In genomic region chr10:95142844-95143435, GRCm38 (mm10) we compare ENCODE assay signal across 8 mouse cellular contexts.
DNase-seq lines count a peak whose midpoint lies in the region; ATAC-seq and TF ChIP-seq lines count a peak whose summit lies in the region.

No protein-coding gene starts in this region.

- no peak; the same call in 1 of the 2 replicates for ATAC-seq in forebrain, embryonic 11.5 days (replicated peaks; ENCODE audit: low FRiP score)
- ATAC-seq in forebrain, embryonic 13.5 days: peak; percentile 67
- peak; percentile 94 for ATAC-seq in heart, embryonic 14.5 days (ENCODE audit: insufficient number of reproducible peaks, insufficient read depth, low FRiP score, low read depth)
- ATAC-seq in kidney, embryonic 15.5 days (replicated peaks; ENCODE audit: low FRiP score): peak; percentile 59
- peak; percentile 73 for ATAC-seq in limb, embryonic 14.5 days (ENCODE audit: low FRiP score, low read depth)

- no peak overlapping the region for H3K9ac ChIP-seq in forebrain, embryonic 11.5 days (ENCODE audit: low read length)
- H3K9ac ChIP-seq in forebrain, embryonic 13.5 days: peak overlapping the region; percentile 23; the same call in 1 of the 2 replicates
- peak overlapping the region; percentile 64 for H3K9ac ChIP-seq in heart, embryonic 14.5 days (ENCODE audit: low read length)
- H3K9ac ChIP-seq in kidney, embryonic 15.5 days: no peak overlapping the region
- no peak overlapping the region for H3K9ac ChIP-seq in limb, embryonic 14.5 days (ENCODE audit: low read depth, low read length, severe bottlenecking)

- no peaks in the 10 kb centered on the region for H3K36me3 ChIP-seq in forebrain, embryonic 10.5 days (replicated peaks)
- no peaks in the 10 kb centered on the region for H3K36me3 ChIP-seq in forebrain, embryonic 11.5 days (ENCODE audit: control insufficient read depth, insufficient read depth, low read length)
- no peaks in the 10 kb centered on the region for H3K36me3 ChIP-seq in forebrain, embryonic 13.5 days (ENCODE audit: poor library complexity, severe bottlenecking)
- no peaks in the 10 kb centered on the region for H3K36me3 ChIP-seq in heart, embryonic 14.5 days (ENCODE audit: control insufficient read depth, insufficient read depth, low read length)
- no peaks in the 10 kb centered on the region for H3K36me3 ChIP-seq in kidney, embryonic 15.5 days
- H3K36me3 ChIP-seq in limb, embryonic 14.5 days (ENCODE audit: control insufficient read depth, insufficient read depth, low read length): no peaks in the 10 kb centered on the region

- H3K4me3 ChIP-seq in forebrain, embryonic 10.5 days: no peak overlapping the region
- no peak overlapping the region for H3K4me3 ChIP-seq in forebrain, embryonic 11.5 days (ENCODE audit: low read depth, low read length)
- no peak overlapping the region for H3K4me3 ChIP-seq in forebrain, embryonic 13.5 days
- no peak overlapping the region for H3K4me3 ChIP-seq in heart, embryonic 14.5 days (ENCODE audit: control insufficient read depth in 1 of 2, insufficient read depth in 1 of 2, low read depth in 1 of 2, low read length in 2 of 2)
- H3K4me3 ChIP-seq in kidney, embryonic 15.5 days (replicated peaks): no peak overlapping the region
- H3K4me3 ChIP-seq in limb, embryonic 14.5 days (replicated peaks; ENCODE audit: low read length): no peak overlapping the region

- no peaks in the 10 kb centered on the region for H3K27me3 ChIP-seq in forebrain, embryonic 10.5 days (ENCODE audit: poor library complexity, severe bottlenecking)
- no peaks in the 10 kb centered on the region for H3K27me3 ChIP-seq in forebrain, embryonic 11.5 days (ENCODE audit: control insufficient read depth, insufficient read depth, low read length)
- no peaks in the 10 kb centered on the region for H3K27me3 ChIP-seq in forebrain, embryonic 13.5 days
- H3K27me3 ChIP-seq in heart, embryonic 14.5 days (ENCODE audit: control insufficient read depth, insufficient read depth, low read length): no peaks in the 10 kb centered on the region
- no peaks in the 10 kb centered on the region for H3K27me3 ChIP-seq in kidney, embryonic 15.5 days
- no peaks in the 10 kb centered on the region for H3K27me3 ChIP-seq in limb, embryonic 14.5 days (ENCODE audit: control insufficient read depth, insufficient read depth, low read length)

- no peak overlapping the region for H3K4me2 ChIP-seq in forebrain, embryonic 11.5 days (ENCODE audit: low read depth, low read length, severe bottlenecking)
- H3K4me2 ChIP-seq in forebrain, embryonic 13.5 days: no peak overlapping the region
- H3K4me2 ChIP-seq in heart, embryonic 14.5 days (ENCODE audit: low read length): peak overlapping the region; percentile 26
- 0 out of 2 replicates have a peak overlapping the region, but pooled peaks have one; percentile 0 for H3K4me2 ChIP-seq in kidney, embryonic 15.5 days
- H3K4me2 ChIP-seq in limb, embryonic 14.5 days (replicated peaks; ENCODE audit: low read depth, low read length, severe bottlenecking): no peak overlapping the region

- 52% methylated on average over 11 of the region's 11 CpGs for WGBS in forebrain, embryonic 10.5 days
- 47% methylated on average over 11 of the region's 11 CpGs for WGBS in forebrain, embryonic 11.5 days
- 24% methylated on average over 11 of the region's 11 CpGs for WGBS in forebrain, embryonic 13.5 days
- 5% methylated on average over 11 of the region's 11 CpGs for WGBS in heart, embryonic 14.5 days
- WGBS in kidney, embryonic 15.5 days: 15% methylated on average over 11 of the region's 11 CpGs
- 13% methylated on average over 11 of the region's 11 CpGs for WGBS in limb, embryonic 14.5 days

- no peaks in the 10 kb centered on the region for H3K9me3 ChIP-seq in forebrain, embryonic 10.5 days
- H3K9me3 ChIP-seq in forebrain, embryonic 11.5 days (ENCODE audit: control insufficient read depth, low read length): no peaks in the 10 kb centered on the region
- no peaks in the 10 kb centered on the region for H3K9me3 ChIP-seq in forebrain, embryonic 13.5 days (replicated peaks)
- no peaks in the 10 kb centered on the region for H3K9me3 ChIP-seq in heart, embryonic 14.5 days (ENCODE audit: control insufficient read depth, low read length)
- no peaks in the 10 kb centered on the region for H3K9me3 ChIP-seq in kidney, embryonic 15.5 days (replicated peaks)
- H3K9me3 ChIP-seq in limb, embryonic 14.5 days (ENCODE audit: control insufficient read depth, low read length): no peaks in the 10 kb centered on the region

- TF ChIP-seq POLR2A in limb, embryonic 14.5 days (IDR thresholded peaks at IDR 0.05; ENCODE audit: borderline replicate concordance, extremely low read depth, insufficient read depth, insufficient read length): no peak

- peak overlapping the region; percentile 75 for H3K27ac ChIP-seq in forebrain, embryonic 10.5 days
- no peak overlapping the region for H3K27ac ChIP-seq in forebrain, embryonic 11.5 days (ENCODE audit: low read depth, low read length)
- H3K27ac ChIP-seq in forebrain, embryonic 13.5 days: peak overlapping the region; percentile 51
- H3K27ac ChIP-seq in heart, embryonic 14.5 days (replicated peaks in 1 of 2; ENCODE audit: control insufficient read depth in 1 of 2, insufficient read depth in 1 of 2, low read depth in 2 of 2, low read length in 2 of 2): peak overlapping the region; percentile 89 to 94
- H3K27ac ChIP-seq in kidney, embryonic 15.5 days: peak overlapping the region; percentile 42
- 0 out of 2 replicates have a peak overlapping the region, but pooled peaks have one; percentile 39 for H3K27ac ChIP-seq in limb, embryonic 14.5 days (replicated peaks; ENCODE audit: low read depth, low read length)

- peaks cover 51% of the 10 kb centered on the region for H3K4me1 ChIP-seq in forebrain, embryonic 10.5 days
- H3K4me1 ChIP-seq in forebrain, embryonic 11.5 days (replicated peaks; ENCODE audit: control insufficient read depth, insufficient read depth, low read length): peaks cover 12% of the 10 kb centered on the region; the same call in 1 of the 2 replicates
- H3K4me1 ChIP-seq in forebrain, embryonic 13.5 days: peaks cover 57% of the 10 kb centered on the region
- peaks cover 44 to 66% of the 10 kb centered on the region in 2 experiments for H3K4me1 ChIP-seq in heart, embryonic 14.5 days (ENCODE audit: control insufficient read depth in 2 of 2, insufficient read depth in 2 of 2, low read length in 2 of 2)
- peaks cover 48% of the 10 kb centered on the region for H3K4me1 ChIP-seq in kidney, embryonic 15.5 days
- H3K4me1 ChIP-seq in limb, embryonic 14.5 days (ENCODE audit: control insufficient read depth, insufficient read depth, low read length): peaks cover 41% of the 10 kb centered on the region

- no peak for DNase-seq in forebrain, embryonic 10.5 days (ENCODE audit: extremely low spot score, low spot score)
- DNase-seq in forebrain, embryonic 11.5 days (ENCODE audit: low spot score): no peak
- peak; percentile 75 for DNase-seq in limb, embryonic 14.5 days (ENCODE audit: low spot score)
- DNase-seq in neural tube, embryonic 10.5 days (ENCODE audit: extremely low spot score, low spot score): peak; percentile 34
- peak; percentile 62 for DNase-seq in urinary bladder, postnatal 14 days (ENCODE audit: low spot score)

Comparison
In these comparisons a context has a peak if more than half of its experiments do, and no peak if none do; other contexts are left out.
1. H3K9ac ChIP-seq: peak in forebrain, embryonic 13.5 days (single experiment) and heart, embryonic 14.5 days (single experiment); none in forebrain, embryonic 11.5 days (single experiment), kidney, embryonic 15.5 days (single experiment) and limb, embryonic 14.5 days (single experiment).
2. DNase-seq: peak in limb, embryonic 14.5 days (single experiment), neural tube, embryonic 10.5 days (single experiment) and urinary bladder, postnatal 14 days (single experiment); none in forebrain, embryonic 10.5 days (single experiment) and forebrain, embryonic 11.5 days (single experiment).
3. H3K4me2 ChIP-seq: peak in heart, embryonic 14.5 days (single experiment) and kidney, embryonic 15.5 days (single experiment); none in forebrain, embryonic 11.5 days (single experiment), forebrain, embryonic 13.5 days (single experiment) and limb, embryonic 14.5 days (single experiment).